Mouse (Mus musculus): Measurements from ENCODE around the gene Anapc16.

DNA sequence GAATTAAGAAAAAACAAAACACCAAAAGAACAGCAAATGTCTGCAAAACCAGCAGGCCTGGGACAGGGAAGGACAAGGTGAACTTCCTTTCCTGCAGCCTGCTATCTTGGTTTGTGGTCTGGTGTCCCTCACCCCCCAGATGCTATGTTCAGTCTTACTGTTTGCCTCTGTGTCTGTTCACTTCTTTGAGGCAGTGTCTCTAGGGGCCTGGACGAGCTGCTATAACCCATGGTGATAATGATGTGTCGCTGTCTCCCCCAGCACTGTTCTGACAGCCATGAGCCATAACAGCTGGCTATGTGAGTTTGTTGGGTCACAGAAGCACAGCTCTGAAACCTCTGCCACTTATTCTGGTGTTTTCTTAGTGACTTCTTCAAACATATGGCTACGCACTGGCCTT lies 28.1 kb downstream of the Anapc16 start:
- TF ChIP-seq POLR2A (IDR thresholded peaks at IDR 0.05; ENCODE audit: borderline replicate concordance, low read depth, low read length) (no peak), CTCF (IDR thresholded peaks at IDR 0.05; ENCODE audit: low read depth, low read length) (no peak)

All from bone marrow macrophage, adult 2 months (primary cell).